Mouse (Mus musculus) heart, embryonic 13.5 days (tissue): ENCODE data around the gene Best1. TPM values are rescaled to one million over a fixed set of nuclear protein-coding genes. Genes with fewer than 3 reads are reported as not detected.

Experiments
- ATAC-seq: fragments of 200-750 bp; cut with Nextera tagmentation; 2 replicates; pipeline ENCODE4 v1.8.0; 2017; ENCODE audit warnings: moderate TSS enrichment; ENCODE audit not compliant: insufficient number of reproducible peaks, low FRiP score, low TSS enrichment; ENCODE audit errors: extremely low read depth
- H3K27ac ChIP-seq: fragments of 300-500 bp; sonication (generic); replicated peaks from 2 replicates; pipeline ENCODE4 v1.5.1; 2015; ENCODE audit warnings: moderate library complexity, mild to moderate bottlenecking, inconsistent platforms
- H3K27me3 ChIP-seq: fragments of 300-500 bp; sonication (generic); replicated peaks from 2 replicates; pipeline ENCODE4 v1.6.1; 2015; ENCODE audit warnings: mild to moderate bottlenecking, inconsistent platforms
- H3K36me3 ChIP-seq: fragments of 300-500 bp; sonication (generic); 2 replicates; pipeline ENCODE4 v1.6.1; 2015; ENCODE audit warnings: mild to moderate bottlenecking, inconsistent platforms
- H3K4me1 ChIP-seq: fragments of 300-500 bp; sonication (generic); 2 replicates; pipeline ENCODE4 v1.6.1; 2015; ENCODE audit warnings: inconsistent platforms
- H3K4me2 ChIP-seq: fragments of 300-500 bp; sonication (generic); 2 replicates; pipeline ENCODE4 v1.6.1; 2015; ENCODE audit warnings: inconsistent platforms, mild to moderate bottlenecking, moderate library complexity
- H3K4me3 ChIP-seq: fragments of 300-500 bp; sonication (generic); 2 replicates; pipeline ENCODE4 v1.5.1; 2015; ENCODE audit warnings: moderate library complexity, mild to moderate bottlenecking, inconsistent platforms
- H3K9ac ChIP-seq: fragments of 300-500 bp; sonication (generic); 2 replicates; pipeline ENCODE4 v1.6.1; 2015; ENCODE audit warnings: inconsistent platforms, mild to moderate bottlenecking, moderate library complexity
- H3K9me3 ChIP-seq: fragments of 300-500 bp; sonication (generic); 2 replicates; pipeline ENCODE4 v1.6.1; 2016; ENCODE audit warnings: inconsistent platforms
- WGBS: fragments of 180-500 bp; shearing (Covaris S2); methylation state at CpG from one replicate; pipeline ENCODE4 v1.1.7; 2015; ENCODE audit warnings: mixed read lengths; 5-methylcytosine and 5-hydroxymethylcytosine counted together
- polyA plus RNA-seq: library from polyadenylated mRNA; unstranded; fragments of >200 nt; fragmentation: Nextera tagmentation; extraction: Ambion mirVana; gene quantifications from 2 replicates; pipeline ENCODE4 v1.2.1, GENCODE M21; 2015

Best1 gene
- polyA plus RNA-seq, 1 experiment from 2014 or later: 0.27 TPM

GRCm38 (mm10) chr19:10012827-10013278 lies 11.4 kb upstream of the Best1 start:
- peak overlapping the region; percentile 96 for H3K27ac ChIP-seq
- peak overlapping the region; percentile 54 for H3K9ac ChIP-seq
- peaks cover 59% of the 10 kb centered on the region for H3K4me1 ChIP-seq
- H3K27me3 ChIP-seq: no peaks in the 10 kb centered on the region
- no peak for ATAC-seq
- H3K4me2 ChIP-seq: peak overlapping the region; percentile 90
- no peaks in the 10 kb centered on the region for H3K9me3 ChIP-seq
- H3K4me3 ChIP-seq: no peak overlapping the region
- H3K36me3 ChIP-seq: no peaks in the 10 kb centered on the region
- WGBS: 12% methylated on average over 6 of the region's 6 CpGs

- no peaks in the 10 kb centered on the region for H3K27me3 ChIP-seq
- no peak overlapping the region for H3K27ac ChIP-seq
- 81% methylated on average over 1 of the region's 1 CpGs for WGBS
- H3K4me3 ChIP-seq: no peak overlapping the region
- H3K36me3 ChIP-seq: no peaks in the 10 kb centered on the region
- H3K9me3 ChIP-seq: no peaks in the 10 kb centered on the region
- H3K9ac ChIP-seq: no peak overlapping the region
- H3K4me2 ChIP-seq: no peak overlapping the region
- H3K4me1 ChIP-seq: peaks cover 49% of the 10 kb centered on the region
- ATAC-seq: no peak
These were observed 10.0 kb upstream of the Best1 start for GRCm38 (mm10) chr19:10011408-10011807.

- no peak overlapping the region for H3K27ac ChIP-seq
- 92% methylated on average over 1 of the region's 1 CpGs for WGBS
- no peak for ATAC-seq
These were observed 2.3 kb upstream of the Best1 start for GRCm38 (mm10) chr19:10003696-10004095.

GRCm38 (mm10) chr19:10000330-10000729 lies 1.1 kb downstream of the Best1 start:
- Histone ChIP-seq H3K9ac (no peak overlapping the region), H3K36me3 (no peaks in the 10 kb centered on the region), H3K4me2 (no peak overlapping the region), H3K27ac (no peak overlapping the region), H3K9me3 (no peaks in the 10 kb centered on the region), H3K4me3 (no peak overlapping the region), H3K27me3 (no peaks in the 10 kb centered on the region; the same call in 1 of the 2 replicates), H3K4me1 (peaks cover 4% of the 10 kb centered on the region)
- no peak for ATAC-seq
- 17% methylated on average over 3 of the region's 3 CpGs for WGBS

More at GRCm38 (mm10) chr19:10003696-10004095, 2.3 kb upstream of the Best1 start:
- H3K27me3 ChIP-seq: no peaks in the 10 kb centered on the region
- no peaks in the 10 kb centered on the region for H3K36me3 ChIP-seq
- no peak overlapping the region for H3K4me2 ChIP-seq
- H3K4me3 ChIP-seq: no peak overlapping the region
- no peaks in the 10 kb centered on the region for H3K9me3 ChIP-seq
- no peaks in the 10 kb centered on the region; the same call in 1 of the 2 replicates for H3K4me1 ChIP-seq
- no peak overlapping the region for H3K9ac ChIP-seq

GRCm38 (mm10) chr19:9998736-9999486 lies 2.5 kb downstream of the Best1 start:
- 56% methylated on average over 13 of the region's 13 CpGs for WGBS
- H3K4me1 ChIP-seq: peaks cover 4% of the 10 kb centered on the region
- no peak overlapping the region for H3K9ac ChIP-seq
- no peak overlapping the region for H3K4me2 ChIP-seq
- no peak for ATAC-seq
- H3K27me3 ChIP-seq: no peaks in the 10 kb centered on the region; the same call in 1 of the 2 replicates
- no peaks in the 10 kb centered on the region for H3K36me3 ChIP-seq
- H3K9me3 ChIP-seq: no peaks in the 10 kb centered on the region
- H3K4me3 ChIP-seq: no peak overlapping the region
- no peak overlapping the region for H3K27ac ChIP-seq

GRCm38 (mm10) chr19:9998063-9998416 lies 3.4 kb downstream of the Best1 start:
- Histone ChIP-seq H3K36me3 (no peaks in the 10 kb centered on the region), H3K9me3 (no peaks in the 10 kb centered on the region), H3K4me1 (peaks cover 8% of the 10 kb centered on the region), H3K27ac (no peak overlapping the region), H3K9ac (no peak overlapping the region), H3K27me3 (no peaks in the 10 kb centered on the region; the same call in 1 of the 2 replicates), H3K4me2 (no peak overlapping the region), H3K4me3 (no peak overlapping the region)
- WGBS: 64% methylated on average over 2 of the region's 2 CpGs
- no peak for ATAC-seq

- H3K4me1 ChIP-seq: peaks cover 14% of the 10 kb centered on the region
- no peak for ATAC-seq
- no peaks in the 10 kb centered on the region for H3K9me3 ChIP-seq
- WGBS: 65% methylated on average over 12 of the region's 12 CpGs
- no peaks in the 10 kb centered on the region; the same call in none of the 2 replicates for H3K27me3 ChIP-seq
- no peak overlapping the region for H3K27ac ChIP-seq
- H3K4me3 ChIP-seq: no peak overlapping the region
- H3K36me3 ChIP-seq: no peaks in the 10 kb centered on the region
- no peak overlapping the region for H3K9ac ChIP-seq
- H3K4me2 ChIP-seq: no peak overlapping the region
These were observed 4.0 kb downstream of the Best1 start for GRCm38 (mm10) chr19:9997204-9998062.

- no peaks in the 10 kb centered on the region; the same call in none of the 2 replicates for H3K27me3 ChIP-seq
- ATAC-seq: peak; percentile 51
- peaks cover 14% of the 10 kb centered on the region for H3K4me1 ChIP-seq
- H3K36me3 ChIP-seq: no peaks in the 10 kb centered on the region
- no peaks in the 10 kb centered on the region for H3K9me3 ChIP-seq
- peak overlapping the region; percentile 66 for H3K4me2 ChIP-seq
- no peak overlapping the region for H3K27ac ChIP-seq
- WGBS: 6% methylated on average over 17 of the region's 17 CpGs
- H3K4me3 ChIP-seq: peak overlapping the region; percentile 37
- peak overlapping the region; percentile 42 for H3K9ac ChIP-seq
These were observed 8.3 kb downstream of the Best1 start for GRCm38 (mm10) chr19:9993036-9993656.

- Histone ChIP-seq H3K4me3 (peak overlapping the region; percentile 37), H3K27ac (no peak overlapping the region), H3K27me3 (no peaks in the 10 kb centered on the region; the same call in 1 of the 2 replicates), H3K4me2 (peak overlapping the region; percentile 66), H3K9ac (peak overlapping the region; percentile 42), H3K4me1 (peaks cover 18% of the 10 kb centered on the region), H3K36me3 (no peaks in the 10 kb centered on the region), H3K9me3 (no peaks in the 10 kb centered on the region)
- 49% methylated on average over 26 of the region's 26 CpGs for WGBS
- no peak; the same call in 1 of the 2 replicates for ATAC-seq
These were observed 9.1 kb downstream of the Best1 start for GRCm38 (mm10) chr19:9992011-9992958.

- H3K4me2 ChIP-seq: no peak overlapping the region
- H3K27ac ChIP-seq: no peak overlapping the region
- H3K4me1 ChIP-seq: peaks cover 18% of the 10 kb centered on the region
- H3K4me3 ChIP-seq: no peak overlapping the region
- no peak for ATAC-seq
- H3K9ac ChIP-seq: no peak overlapping the region
- no peaks in the 10 kb centered on the region; the same call in 1 of the 2 replicates for H3K27me3 ChIP-seq
- H3K36me3 ChIP-seq: peaks cover 2% of the 10 kb centered on the region; the same call in 1 of the 2 replicates
- 20% methylated on average over 5 of the region's 5 CpGs for WGBS
- H3K9me3 ChIP-seq: no peaks in the 10 kb centered on the region
These were observed 10.1 kb downstream of the Best1 start for GRCm38 (mm10) chr19:9991304-9991703.
